Mouse (Mus musculus) activated CD4-positive, CD25-positive, alpha-beta regulatory T cell, adult 4 months (primary cell): ENCODE data around the gene Taar8a. TPM values are rescaled to one million over a fixed set of nuclear protein-coding genes. Genes with fewer than 3 reads are reported as not detected.
"Not testable (repeated sequence)": the region's sequence is repeated elsewhere in the genome, so short reads cannot be mapped to it uniquely, and the experiment has no call there.

ENCODE experiments used
- ATAC-seq: one replicate; pipeline ENCODE4 v1.8.0; 2017
- polyA plus RNA-seq, 2 experiments: library from polyadenylated mRNA; unstranded; fragments of 100-300 nt; shearing (Covaris generic); gene quantifications; one replicate each; pipeline ENCODE4 v1.2.1; 2017

Taar8a gene
- polyA plus RNA-seq = not detected

GRCm38 (mm10) chr10:24076200-24076599 lies at the start of gene Taar8a:
Gene Taar8a, plus strand, starts transcription at chr10:24076500.
- ATAC-seq = not testable (repeated sequence)

GRCm38 (mm10) chr10:24026922-24027321 lies 49.4 kb upstream of the Taar8a start, which contains the start of gene Taar7d:
Gene Taar7d, plus strand, starts transcription at chr10:24027222.
- ATAC-seq = no peak

- no peak for ATAC-seq
These were observed 45.0 kb upstream of the Taar8a start for GRCm38 (mm10) chr10:24031347-24031746.

- ATAC-seq = no peak
These were observed 39.0 kb upstream of the Taar8a start, which contains the start of gene Taar7e for GRCm38 (mm10) chr10:24037314-24037713. Gene Taar7e, plus strand, starts transcription at chr10:24037614.

- no peak for ATAC-seq
These were observed 36.0 kb upstream of the Taar8a start for GRCm38 (mm10) chr10:24040120-24040869.

GRCm38 (mm10) chr10:24049210-24049609 lies 27.1 kb upstream of the Taar8a start, which contains the start of gene Taar7f:
Gene Taar7f, plus strand, starts transcription at chr10:24049510.
- ATAC-seq = no peak

GRCm38 (mm10) chr10:24052039-24052438 lies 24.3 kb upstream of the Taar8a start:
- ATAC-seq = no peak

GRCm38 (mm10) chr10:24058986-24059385 lies 17.3 kb upstream of the Taar8a start:
- ATAC-seq = no peak

GRCm38 (mm10) chr10:24074751-24075150 lies 1.5 kb upstream of the Taar8a start:
- ATAC-seq = not testable (repeated sequence)

GRCm38 (mm10) chr10:24080166-24080565 lies 3.9 kb downstream of the Taar8a start:
- no peak for ATAC-seq

- ATAC-seq = no peak
These were observed 9.6 kb downstream of the Taar8a start for GRCm38 (mm10) chr10:24085936-24086335.

GRCm38 (mm10) chr10:24086555-24086954 lies 10.3 kb downstream of the Taar8a start:
- ATAC-seq = no peak

GRCm38 (mm10) chr10:24087168-24087567 lies 10.9 kb downstream of the Taar8a start:
- no peak for ATAC-seq

- ATAC-seq = no peak
These were observed 15.9 kb downstream of the Taar8a start, which contains the start of gene Taar8b for GRCm38 (mm10) chr10:24092194-24092593. Gene Taar8b, minus strand, starts transcription at chr10:24092294.

GRCm38 (mm10) chr10:24097010-24097409 lies 20.7 kb downstream of the Taar8a start:
- ATAC-seq = not testable (repeated sequence)

- ATAC-seq = not testable (repeated sequence)
These were observed 25.5 kb downstream of the Taar8a start, which contains the start of gene Taar8c for GRCm38 (mm10) chr10:24101812-24102211. Gene Taar8c, minus strand, starts transcription at chr10:24101912.

GRCm38 (mm10) chr10:24103299-24103698 lies 27.0 kb downstream of the Taar8a start:
- not testable (repeated sequence) for ATAC-seq

GRCm38 (mm10) chr10:24107747-24108146 lies 31.4 kb downstream of the Taar8a start:
- ATAC-seq = no peak

- no peak for ATAC-seq
These were observed 31.9 kb downstream of the Taar8a start for GRCm38 (mm10) chr10:24108236-24108635.

- not testable (repeated sequence) for ATAC-seq
These were observed 33.1 kb downstream of the Taar8a start, which contains the start of gene Taar9 for GRCm38 (mm10) chr10:24109434-24109833. Gene Taar9, minus strand, starts transcription at chr10:24109534.

GRCm38 (mm10) chr10:24111116-24111778 lies 34.9 kb downstream of the Taar8a start:
- no peak for ATAC-seq
